Mouse (Mus musculus): ENCODE measurements around the gene Il20rb. TPM values are rescaled to one million over a fixed set of nuclear protein-coding genes. Genes with fewer than 3 reads are reported as not detected.

Il20rb gene
- total and polyA plus RNA-seq, 3 experiments: 0.50 to 1.9 TPM; not detected in 1

DNA sequence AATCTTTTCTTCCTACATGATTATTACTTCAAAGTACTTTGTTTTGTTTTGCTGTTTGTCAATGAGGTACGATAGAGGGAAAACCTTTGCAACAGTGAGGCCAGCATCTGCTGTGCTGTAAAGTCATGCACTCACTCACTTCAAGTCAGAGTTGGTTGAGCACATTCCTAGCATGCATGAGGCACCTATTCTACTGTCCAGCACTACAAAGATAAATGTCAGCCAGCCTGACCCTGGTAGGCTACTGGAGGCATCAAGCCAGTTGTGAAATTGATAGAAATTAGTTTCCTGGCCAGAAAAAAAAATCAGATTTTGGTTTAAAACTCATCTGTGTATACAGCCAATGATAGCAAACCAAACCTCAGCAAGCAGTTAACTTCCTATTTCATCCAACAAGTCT is 4.8 kb upstream of the Il20rb start:
- Histone ChIP-seq H3K27me3 (ENCODE audit: control insufficient read depth in 1 of 2, insufficient read depth in 2 of 2, low read length in 2 of 2) (no peaks in the 10 kb centered on the region), H3K9ac (ENCODE audit: control insufficient read depth, low read depth, low read length, poor library complexity, severe bottlenecking) (no peak overlapping the region), H3K4me3 (ENCODE audit: control insufficient read depth in 1 of 2, insufficient read depth in 1 of 2, low read depth in 2 of 2, low read length in 2 of 2) (no peak overlapping the region), H3K79me2 (ENCODE audit: control insufficient read depth, insufficient read depth, low read length, poor library complexity) (peaks cover 2% of the 10 kb centered on the region; the same call in 1 of the 2 replicates), H3K4me1 (ENCODE audit: control insufficient read depth in 1 of 2, insufficient read depth in 2 of 2, low read length in 2 of 2) (no peaks in the 10 kb centered on the region), H3K9me3 (replicated peaks; ENCODE audit: insufficient read depth, low read length) (no peaks in the 10 kb centered on the region), H3K36me3 (ENCODE audit: control insufficient read depth in 1 of 2, insufficient read depth in 2 of 2, low read length in 2 of 2) (no peaks in the 10 kb centered on the region; a peak in 1 of 4 replicates), H3K27ac (ENCODE audit: control insufficient read depth, low read depth, low read length) (no peak overlapping the region)
- DNase-seq (ENCODE audit: low read depth, low spot score): no peak
- TF ChIP-seq SIN3A (IDR thresholded peaks at IDR 0.05; ENCODE audit: low read length) (no peak), NRF1 (IDR thresholded peaks at IDR 0.05; ENCODE audit: insufficient read depth, low read depth, low read length, poor library complexity, severe bottlenecking) (no peak), RCOR1 (IDR thresholded peaks at IDR 0.05; ENCODE audit: low read depth, low read length) (no peak), USF2 (IDR thresholded peaks at IDR 0.05; ENCODE audit: borderline replicate concordance in 1 of 2, insufficient read depth in 1 of 2, low read depth in 1 of 2, low read length in 2 of 2) (no peak), CHD2 (IDR thresholded peaks at IDR 0.05; ENCODE audit: low read length) (no peak), ZNF384 (IDR thresholded peaks at IDR 0.05; ENCODE audit: low read depth, low read length) (no peak), E2F4 (IDR thresholded peaks at IDR 0.05; ENCODE audit: borderline replicate concordance, low read depth, low read length) (no peak), MEF2A (IDR thresholded peaks at IDR 0.05; ENCODE audit: extremely low read depth, insufficient replicate concordance, low read depth, low read length, poor library complexity, severe bottlenecking) (no peak), GABPA (IDR thresholded peaks at IDR 0.05; ENCODE audit: low read depth, low read length) (no peak), CHD1 (IDR thresholded peaks at IDR 0.05; ENCODE audit: low read depth, low read length) (no peak)

DNA sequence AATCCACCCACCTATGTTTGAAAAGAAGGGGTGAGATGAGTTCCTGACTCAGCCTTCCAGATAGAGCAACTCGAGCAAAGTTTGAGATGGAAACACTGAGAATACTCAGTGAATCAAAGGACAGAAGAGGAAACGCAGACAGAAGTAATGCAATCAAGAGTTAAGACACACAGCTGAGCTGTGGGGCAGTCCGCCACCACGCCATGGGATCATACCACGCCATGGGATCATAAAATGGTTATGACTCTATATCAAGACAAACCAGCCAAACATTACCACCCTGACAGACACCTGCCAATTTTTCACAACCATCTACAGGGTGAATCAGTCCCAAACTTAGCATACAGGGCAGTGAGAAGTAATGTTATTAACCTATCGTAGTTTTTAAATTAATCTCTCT is 2.4 kb upstream of the Il20rb start:
- DNase-seq (ENCODE audit: low read depth, low spot score): no peak
- Histone ChIP-seq H3K27me3 (ENCODE audit: control insufficient read depth in 1 of 2, insufficient read depth in 2 of 2, low read length in 2 of 2) (no peaks in the 10 kb centered on the region), H3K79me2 (ENCODE audit: control insufficient read depth, insufficient read depth, low read length, poor library complexity) (peaks cover 2% of the 10 kb centered on the region; the same call in 1 of the 2 replicates), H3K9ac (ENCODE audit: control insufficient read depth, low read depth, low read length, poor library complexity, severe bottlenecking) (no peak overlapping the region), H3K36me3 (ENCODE audit: control insufficient read depth in 1 of 2, insufficient read depth in 2 of 2, low read length in 2 of 2) (no peaks in the 10 kb centered on the region; a peak in 1 of 4 replicates), H3K9me3 (replicated peaks; ENCODE audit: insufficient read depth, low read length) (no peaks in the 10 kb centered on the region), H3K27ac (ENCODE audit: control insufficient read depth, low read depth, low read length) (no peak overlapping the region), H3K4me3 (ENCODE audit: control insufficient read depth in 1 of 2, insufficient read depth in 1 of 2, low read depth in 2 of 2, low read length in 2 of 2) (no peak overlapping the region), H3K4me1 (ENCODE audit: control insufficient read depth in 1 of 2, insufficient read depth in 2 of 2, low read length in 2 of 2) (no peaks in the 10 kb centered on the region)
- no peak for TF ChIP-seq ELF1 (IDR thresholded peaks at IDR 0.05; ENCODE audit: low read depth, low read length)
- TF ChIP-seq MYC (IDR thresholded peaks at IDR 0.05; ENCODE audit: low read depth, low read length): no peak
- TF ChIP-seq RCOR1 (IDR thresholded peaks at IDR 0.05; ENCODE audit: low read depth, low read length): no peak
- TF ChIP-seq USF1 (IDR thresholded peaks at IDR 0.05; ENCODE audit: low read depth, low read length): no peak
- no peak for TF ChIP-seq NRF1 (IDR thresholded peaks at IDR 0.05; ENCODE audit: insufficient read depth, low read depth, low read length, poor library complexity, severe bottlenecking)
- TF ChIP-seq CHD1 (IDR thresholded peaks at IDR 0.05; ENCODE audit: low read depth, low read length): no peak
- TF ChIP-seq MAZ (IDR thresholded peaks at IDR 0.05; ENCODE audit: low read depth, low read length): no peak
- no peak for TF ChIP-seq ZC3H11A (IDR thresholded peaks at IDR 0.05; ENCODE audit: low read depth, low read length)

Data from MEL (cell line).